Mouse (Mus musculus) lung, postnatal 25 days (tissue): ENCODE data around the gene Tnfsf13.

ENCODE experiments used
- DNase-seq: peaks from one replicate; pipeline ENCODE4 v3.0.0; 2022; ENCODE audit warnings: low spot score

Gene Tnfsf13

DNA sequence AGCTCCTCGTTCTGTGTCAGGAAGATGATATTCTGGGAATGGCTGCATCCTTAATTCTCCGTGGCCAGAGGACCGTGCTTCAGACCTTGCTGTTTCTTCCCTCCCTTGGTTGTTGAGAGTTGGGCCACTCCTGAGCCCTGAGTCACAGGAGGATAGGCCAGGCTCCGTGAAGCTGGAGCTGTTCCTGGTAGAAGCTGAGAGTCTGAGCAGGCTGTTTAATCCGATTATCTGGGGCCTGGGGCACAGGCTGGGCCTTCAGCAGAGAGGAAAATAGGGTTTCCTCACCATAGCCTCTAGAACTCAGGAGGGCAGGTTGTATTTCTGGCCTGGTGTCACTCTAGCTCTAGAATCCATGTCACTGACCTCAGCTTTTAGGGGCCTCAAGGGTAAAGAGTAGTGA, 32.2 kb downstream of the Tnfsf13 start:
- DNase-seq = no peak

DNA sequence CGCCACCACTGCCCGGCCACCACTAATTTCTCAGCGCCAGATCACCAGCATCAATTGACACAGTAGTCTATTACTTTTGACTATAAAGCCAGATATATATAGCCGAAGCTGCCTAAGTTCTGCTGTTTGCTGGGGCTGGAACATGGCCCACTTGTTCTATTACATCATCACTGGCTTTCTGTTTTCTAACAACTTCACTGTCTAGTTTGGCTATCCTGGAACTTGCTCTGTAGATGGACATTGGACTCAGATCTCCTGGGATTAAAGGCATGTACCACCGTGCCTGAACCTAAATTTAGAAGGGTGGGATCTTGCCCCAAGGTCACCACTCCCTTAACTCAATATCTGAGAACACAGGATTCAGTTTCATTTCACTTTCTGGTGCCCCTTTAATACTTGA, 39.7 kb downstream of the Tnfsf13 start:
- no peak for DNase-seq

DNA sequence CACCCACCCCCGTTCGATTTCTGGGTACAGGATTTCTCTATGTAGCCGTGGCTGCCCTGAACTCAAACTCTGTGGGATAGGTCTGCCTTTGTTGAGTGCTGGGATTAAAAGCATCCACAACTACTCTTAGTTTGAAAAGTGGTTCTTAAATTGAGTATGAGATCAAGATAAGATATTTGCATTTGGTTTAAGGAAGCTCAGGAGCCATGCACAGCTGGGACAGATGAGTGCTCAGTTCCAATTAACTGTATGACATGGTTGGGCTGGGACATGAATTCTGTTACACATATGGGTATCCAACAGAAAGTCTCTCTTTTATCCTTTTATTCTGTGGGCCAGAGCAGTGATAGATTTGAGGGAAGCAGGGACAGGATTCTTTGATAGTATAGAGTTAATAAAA, 50.1 kb downstream of the Tnfsf13 start:
- DNase-seq = no peak

DNA sequence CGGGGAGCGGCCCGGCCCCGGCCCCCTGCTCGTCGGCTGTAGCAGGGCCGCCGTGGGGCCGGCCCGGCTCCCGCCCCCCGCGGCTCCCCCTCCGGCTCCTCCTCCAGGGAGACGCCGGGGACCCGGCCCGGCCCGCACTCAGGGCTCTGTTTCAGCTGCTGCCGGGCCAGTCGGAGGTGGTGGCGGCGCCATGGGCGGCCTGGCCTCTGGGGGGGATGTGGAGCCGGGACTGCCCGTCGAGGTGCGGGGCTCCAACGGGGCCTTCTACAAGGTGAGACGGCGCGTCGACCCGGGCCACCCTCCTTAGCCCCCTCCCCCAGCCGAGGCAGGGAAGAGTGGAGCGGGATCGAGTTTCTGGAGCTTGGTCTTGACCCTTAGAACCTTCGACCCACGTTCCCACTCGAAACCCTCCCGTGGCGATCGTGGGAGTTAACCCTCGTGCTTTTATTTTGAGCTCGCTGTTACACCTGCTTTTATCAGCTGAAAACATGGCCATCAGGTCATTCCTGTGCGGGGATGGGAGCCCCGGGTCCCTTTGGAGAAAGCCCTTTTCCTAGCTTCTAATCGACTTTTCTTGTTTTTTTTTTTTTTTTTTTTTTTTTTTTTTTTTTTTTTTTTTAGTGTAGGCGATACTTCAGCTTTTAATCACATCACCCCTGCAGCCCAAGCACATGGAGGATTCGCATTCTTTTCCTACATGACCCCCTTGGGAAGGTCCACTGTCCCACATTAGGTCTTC, 52.3 kb downstream of the Tnfsf13 start:
- DNase-seq = peak; percentile 55
